Comparison of ENCODE assay signal across 15 mouse cellular contexts in the genomic region with DNA sequence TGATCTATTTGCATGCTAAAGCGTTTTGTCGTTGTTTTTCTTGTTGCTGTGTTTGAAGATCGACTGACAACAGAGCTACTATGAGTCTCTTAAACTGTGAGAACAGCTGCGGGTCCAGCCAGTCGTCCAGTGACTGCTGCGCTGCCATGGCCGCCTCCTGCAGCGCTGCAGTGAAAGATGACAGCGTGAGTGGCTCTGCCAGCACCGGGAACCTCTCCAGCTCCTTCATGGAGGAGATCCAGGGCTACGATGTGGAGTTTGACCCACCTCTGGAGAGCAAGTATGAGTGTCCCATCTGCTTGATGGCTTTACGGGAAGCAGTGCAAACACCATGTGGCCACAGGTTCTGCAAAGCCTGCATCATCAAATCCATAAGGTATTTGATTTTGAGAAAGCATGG. TPM values are rescaled to one million over a fixed set of nuclear protein-coding genes. Genes with fewer than 3 reads are reported as not detected.
DNase-seq lines count a peak whose midpoint lies in the region; ATAC-seq and TF ChIP-seq lines count a peak whose summit lies in the region.
"Had no signal": no experiment of that assay in that cellular context is flagged by ENCODE, and none has a peak within 500 bp of the region (broad histone marks: within the 10 kb centered on the region; RNA-seq: fewer than 3 reads in every experiment).

No protein-coding gene starts in this region.

- H3K9me3 ChIP-seq in heart, embryonic 12.5 days (replicated peaks) = no peaks in the 10 kb centered on the region
- H3K9me3 ChIP-seq: hindbrain, embryonic 13.5 days; liver, embryonic 12.5 days; midbrain, embryonic 15.5 days had no signal

- no peak overlapping the region for H3K9ac ChIP-seq in heart, embryonic 12.5 days
- H3K9ac ChIP-seq: hindbrain, embryonic 13.5 days; liver, embryonic 12.5 days; midbrain, embryonic 15.5 days had no signal

- whole genome bisulfite sequencing in heart, embryonic 12.5 days = 89% methylated on average over 12 of the region's 12 CpGs
- WGBS in cerebellum, adult 2 months = 17% methylated on average over 12 of the region's 12 CpGs

- peaks cover 45% of the 10 kb centered on the region for H3K36me3 ChIP-seq in heart, embryonic 12.5 days

- H3K4me2 ChIP-seq in heart, embryonic 12.5 days = no peak overlapping the region
- H3K4me2 ChIP-seq: hindbrain, embryonic 13.5 days; liver, embryonic 12.5 days; midbrain, embryonic 15.5 days had no signal

- H3K27me3 ChIP-seq in heart, embryonic 12.5 days (replicated peaks) = no peaks in the 10 kb centered on the region
- H3K27me3 ChIP-seq in cerebellum, adult 2 months (ENCODE audit: control insufficient read depth, insufficient read depth, low read length) = no peaks in the 10 kb centered on the region
- H3K27me3 ChIP-seq: hindbrain, embryonic 13.5 days; liver, embryonic 12.5 days; midbrain, embryonic 15.5 days had no signal

- H3K4me1 ChIP-seq in heart, embryonic 12.5 days (replicated peaks) = peaks cover under 1% of the 10 kb centered on the region
- no peaks in the 10 kb centered on the region for H3K4me1 ChIP-seq in cerebellum, adult 2 months (ENCODE audit: control insufficient read depth, insufficient read depth, low read length)

- ATAC-seq in heart, embryonic 12.5 days (ENCODE audit: insufficient number of reproducible peaks, low FRiP score) = no peak
- ATAC-seq: liver, embryonic 12.5 days; midbrain, embryonic 15.5 days had no signal

- peak; percentile 93 for DNase-seq in heart, adult 11 months
- peak; percentile 29 for DNase-seq in layer of hippocampus, adult 11-12 months (ENCODE audit: low spot score)
- DNase-seq in layer of hippocampus, postnatal 25 days (ENCODE audit: extremely low spot score in 1 of 2, low spot score in 1 of 2) = no peak
- peak; percentile 20 to 37 for DNase-seq in cerebellum, adult 2 months
- DNase-seq in gastrocnemius, postnatal 25 days = peak; percentile 58
- no peak for DNase-seq in testis, postnatal 14 days (ENCODE audit: low spot score)
- no peak for DNase-seq in Muller cell, postnatal 12 days (ENCODE audit: inconsistent ontology term)
- DNase-seq: lung, postnatal 36 days; right cerebral cortex, postnatal 25 days had no signal

- H3K4me3 ChIP-seq in heart, embryonic 12.5 days = no peak overlapping the region
- no peak overlapping the region for H3K4me3 ChIP-seq in cerebellum, adult 2 months (replicated peaks; ENCODE audit: insufficient read depth, low read depth, low read length)
- H3K4me3 ChIP-seq: hindbrain, embryonic 13.5 days; left cerebral cortex, adult 2 months; liver, embryonic 12.5 days; midbrain, embryonic 15.5 days had no signal

- no peak overlapping the region for H3K27ac ChIP-seq in heart, embryonic 12.5 days (ENCODE audit: poor library complexity, severe bottlenecking)
- H3K27ac ChIP-seq in cerebellum, adult 2 months (ENCODE audit: insufficient read depth, low read length) = no peak overlapping the region
- H3K27ac ChIP-seq: hindbrain, embryonic 13.5 days; left cerebral cortex, adult 2 months; liver, embryonic 12.5 days; midbrain, embryonic 15.5 days had no signal

- no peak for TF ChIP-seq CTCF in cerebellum, adult 2 months (IDR thresholded peaks at IDR 0.05; ENCODE audit: borderline replicate concordance, insufficient read depth, low read depth, low read length)

- TF ChIP-seq POLR2A in cerebellum, adult 2 months (IDR thresholded peaks at IDR 0.05; ENCODE audit: borderline replicate concordance, insufficient read depth, low read length) = no peak

RNA-seq across cellular contexts. Expression of a gene that starts 6.2 kb away (rescaled TPM):
- 7.6 and 8.5 TPM in 2 replicates for polyA plus RNA-seq in heart, embryonic 12.5 days (2016; fragmentation: Nextera tagmentation; extraction: Ambion mirVana)
- total RNA-seq in layer of hippocampus, postnatal 25 days (2021) = 10 to 100 TPM; 14.0 to 14.7 TPM
- 12.2 and 12.5 TPM in 2 replicates for polyA plus RNA-seq in cerebellum, adult 2 months (2012; rRNA removed)
- total RNA-seq in gastrocnemius, postnatal 25 days (2021) = 1 to 10 TPM; 7.8 to 8.6 TPM

RNA-seq across cellular contexts. Expression of a gene that starts 35.1 kb away (rescaled TPM):
- 52.5 and 53.3 TPM in 2 replicates for polyA plus RNA-seq in heart, embryonic 12.5 days (2016; fragmentation: Nextera tagmentation; extraction: Ambion mirVana)
- total RNA-seq in layer of hippocampus, postnatal 25 days (2021) = 10 to 100 TPM; 30.7 to 33.0 TPM
- 53.2 and 56.3 TPM in 2 replicates for polyA plus RNA-seq in cerebellum, adult 2 months (2012; rRNA removed)
- total RNA-seq in gastrocnemius, postnatal 25 days (2021) = 10 to 100 TPM; 69.9 to 72.1 TPM

RNA-seq across cellular contexts. Expression of a gene that starts 35.1 kb away (rescaled TPM):
- 0.03 TPM in 1 of 2 replicates, not detected in the other for polyA plus RNA-seq in heart, embryonic 12.5 days (2016; fragmentation: Nextera tagmentation; extraction: Ambion mirVana)
- under 1 TPM; 0.16 to 0.22 TPM for total RNA-seq in layer of hippocampus, postnatal 25 days (2021)
- 0.21 and 0.29 TPM in 2 replicates for polyA plus RNA-seq in cerebellum, adult 2 months (2012; rRNA removed)
- under 1 TPM in 1 of 2 experiments, not detected in 1; 0.35 TPM for total RNA-seq in gastrocnemius, postnatal 25 days (2021)

RNA-seq across cellular contexts. Expression of a gene that starts 59.9 kb away (rescaled TPM):
- not detected in 2 replicates for polyA plus RNA-seq in heart, embryonic 12.5 days (2016; fragmentation: Nextera tagmentation; extraction: Ambion mirVana)
- not detected for total RNA-seq in layer of hippocampus, postnatal 25 days (2021)
- not detected in 2 replicates for polyA plus RNA-seq in cerebellum, adult 2 months (2012; rRNA removed)
- total RNA-seq in gastrocnemius, postnatal 25 days (2021) = not detected
- total RNA-seq: left cerebral cortex, adult 2 months had no signal
- polyA plus RNA-seq: midbrain, embryonic 15.5 days; neural tube, embryonic 14.5 days had no signal

Comparison
In these comparisons a context has a peak if more than half of its experiments do, and no peak if none do; other contexts are left out.
1. DNase-seq: peak in heart, adult 11 months (single experiment), layer of hippocampus, adult 11-12 months (single experiment), cerebellum, adult 2 months (2 of 2) and gastrocnemius, postnatal 25 days (single experiment); none in layer of hippocampus, postnatal 25 days (0 of 2), testis, postnatal 14 days (single experiment) and Muller cell, postnatal 12 days (single experiment).